Mouse (Mus musculus) lung, postnatal 0 days (tissue): ENCODE data around the gene Ift43. TPM values are rescaled to one million over a fixed set of nuclear protein-coding genes. Genes with fewer than 3 reads are reported as not detected.

Source experiments
- ATAC-seq: fragments of 200-750 bp; cut with Nextera tagmentation; 2 replicates; pipeline ENCODE4 v1.8.0; 2017; ENCODE audit warnings: moderate library complexity
- DNase-seq: peaks from one replicate; pipeline ENCODE4 v3.0.0-alpha.2; 2016; ENCODE audit warnings: low spot score
- H3K27ac ChIP-seq: fragments of 300-500 bp; sonication (generic); 2 replicates; pipeline ENCODE4 v1.5.1; 2014; ENCODE audit warnings: antibody characterized with exemption, mild to moderate bottlenecking, low read length, mixed read lengths
- H3K27me3 ChIP-seq: fragments of 300-500 bp; sonication (generic); replicated peaks from 2 replicates; pipeline ENCODE4 v1.6.1; 2014; ENCODE audit warnings: low read length, mixed read lengths; ENCODE audit not compliant: insufficient read depth
- H3K36me3 ChIP-seq: fragments of 300-500 bp; sonication (generic); 2 replicates; pipeline ENCODE4 v1.6.1; 2014; ENCODE audit warnings: low read length, mixed read lengths; ENCODE audit not compliant: insufficient read depth
- H3K4me1 ChIP-seq: fragments of 300-500 bp; sonication (generic); 2 replicates; pipeline ENCODE4 v1.6.1; 2014; ENCODE audit warnings: antibody characterized with exemption, low read depth, low read length, mixed read lengths; ENCODE audit not compliant: insufficient read depth
- H3K4me2 ChIP-seq: fragments of 300-500 bp; sonication (generic); replicated peaks from 2 replicates; pipeline ENCODE4 v1.6.1; 2014; ENCODE audit warnings: low read depth, mild to moderate bottlenecking, low read length, moderate library complexity, mixed read lengths
- H3K4me3 ChIP-seq: fragments of 300-500 bp; sonication (generic); 2 replicates; pipeline ENCODE4 v1.5.1; 2014; ENCODE audit warnings: low read depth, low read length
- H3K9ac ChIP-seq: fragments of 300-500 bp; sonication (generic); replicated peaks from 2 replicates; pipeline ENCODE4 v1.6.1; 2014; ENCODE audit warnings: low read depth, mild to moderate bottlenecking
- H3K9me3 ChIP-seq: fragments of 300-500 bp; sonication (generic); 2 replicates; pipeline ENCODE4 v1.6.1; 2016; ENCODE audit warnings: low read length, mixed read lengths
- CTCF ChIP-seq: IDR thresholded peaks from 2 replicates; pipeline ENCODE4 v1.5.1; 2016; ENCODE audit warnings: antibody characterized with exemption, mild to moderate bottlenecking
- EP300 ChIP-seq: IDR thresholded peaks from 2 replicates; pipeline ENCODE4 v1.6.1; 2016; ENCODE audit warnings: antibody characterized with exemption, mild to moderate bottlenecking, control low read depth
- WGBS: fragments of 180-500 bp; shearing (Covaris S2); extraction: QIAGEN DNeasy Blood & Tissue Kit; methylation state at CpG from one replicate; pipeline ENCODE4 v1.1.7; 2014; 5-methylcytosine and 5-hydroxymethylcytosine counted together
- polyA plus RNA-seq: library from polyadenylated mRNA; unstranded; fragments of >200 nt; fragmentation: Nextera tagmentation; extraction: Ambion mirVana; gene quantifications from 2 replicates; pipeline ENCODE4 v1.2.1, GENCODE M21; 2015

Ift43 gene
- polyA plus RNA-seq, 1 experiment from 2014 or later, result 127 TPM

- no peak overlapping the region for H3K9ac ChIP-seq
- ATAC-seq (no peak), DNase-seq (peak; percentile 31)
- H3K9me3 ChIP-seq, result no peaks in the 10 kb centered on the region
- H3K4me2 ChIP-seq, result no peak overlapping the region
- H3K36me3 ChIP-seq, result no peaks in the 10 kb centered on the region
- no peaks in the 10 kb centered on the region for H3K27me3 ChIP-seq
- TF ChIP-seq EP300 (no peak), CTCF (no peak)
- no peak overlapping the region for H3K27ac ChIP-seq
- H3K4me3 ChIP-seq, result no peak overlapping the region
- no peaks in the 10 kb centered on the region; the same call in 1 of the 2 replicates for H3K4me1 ChIP-seq
- WGBS, result 17% methylated on average over 19 of the region's 19 CpGs
Measured at GRCm38 (mm10) chr12:86189601-86190323, 107.4 kb downstream of the Ift43 start.

DNA sequence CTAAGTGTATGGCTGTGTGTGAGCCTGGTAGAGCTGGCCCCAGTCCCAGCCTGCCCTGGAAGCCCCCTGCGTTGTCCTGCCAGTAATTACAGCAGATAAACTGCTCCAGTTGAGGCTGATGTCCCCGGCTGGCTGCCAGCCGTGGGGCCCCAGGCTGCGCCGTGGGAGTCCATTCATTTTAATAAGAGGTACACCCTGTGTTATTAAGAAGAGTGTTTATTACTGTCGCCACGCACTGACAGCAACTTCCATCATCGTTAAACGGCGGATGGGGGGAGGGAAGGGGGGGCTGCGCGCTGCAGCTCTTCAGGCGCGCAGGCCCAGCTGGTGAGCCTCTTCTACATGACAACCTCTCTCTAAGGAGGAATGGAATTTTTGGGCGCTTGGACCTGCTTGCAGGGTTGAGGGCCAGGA lies 109.7 kb downstream of the Ift43 start:
- H3K4me1 ChIP-seq, result no peaks in the 10 kb centered on the region; the same call in 1 of the 2 replicates
- no peak overlapping the region for H3K4me3 ChIP-seq
- H3K4me2 ChIP-seq, result no peak overlapping the region
- H3K27me3 ChIP-seq, result no peaks in the 10 kb centered on the region
- ATAC-seq, result no peak
- no peak for DNase-seq
- WGBS, result 50% methylated on average over 15 of the region's 15 CpGs
- TF ChIP-seq EP300, result no peak
- TF ChIP-seq CTCF, result no peak
- H3K9ac ChIP-seq, result no peak overlapping the region
- H3K9me3 ChIP-seq, result no peaks in the 10 kb centered on the region
- no peak overlapping the region for H3K27ac ChIP-seq
- no peaks in the 10 kb centered on the region for H3K36me3 ChIP-seq

DNA sequence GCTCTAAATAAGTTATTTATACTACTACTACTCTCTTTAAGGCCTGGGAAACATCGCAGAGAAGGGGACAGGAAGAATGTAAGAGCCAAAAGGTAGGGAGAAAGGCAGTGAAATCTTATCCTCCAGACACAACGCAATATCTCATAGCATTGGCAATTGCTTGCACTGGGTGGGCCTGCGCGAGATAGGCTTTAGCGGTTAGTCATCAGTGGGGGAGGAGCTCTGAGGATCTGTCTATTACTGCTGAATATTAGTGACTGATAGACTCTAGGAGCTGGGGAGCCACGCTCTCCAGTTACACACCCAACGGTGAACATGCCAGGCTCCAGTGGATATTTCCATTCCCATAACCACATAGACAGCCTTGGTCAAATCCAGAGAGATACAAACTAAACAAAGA lies 114.6 kb downstream of the Ift43 start:
- WGBS, result 88% methylated on average over 7 of the region's 7 CpGs
- H3K9me3 ChIP-seq, result no peaks in the 10 kb centered on the region
- TF ChIP-seq CTCF (no peak), EP300 (no peak)
- DNase-seq, result no peak
- no peak overlapping the region for H3K4me2 ChIP-seq
- H3K4me1 ChIP-seq, result no peaks in the 10 kb centered on the region
- no peaks in the 10 kb centered on the region for H3K27me3 ChIP-seq
- no peak overlapping the region for H3K9ac ChIP-seq
- H3K27ac ChIP-seq, result no peak overlapping the region
- H3K36me3 ChIP-seq, result no peaks in the 10 kb centered on the region
- no peak for ATAC-seq
- no peak overlapping the region for H3K4me3 ChIP-seq

GRCm38 (mm10) chr12:86203443-86204057 lies 121.2 kb downstream of the Ift43 start:
- Histone ChIP-seq H3K4me3 (no peak overlapping the region), H3K9ac (no peak overlapping the region), H3K4me2 (no peak overlapping the region), H3K36me3 (no peaks in the 10 kb centered on the region), H3K4me1 (no peaks in the 10 kb centered on the region), H3K27ac (no peak overlapping the region), H3K27me3 (no peaks in the 10 kb centered on the region), H3K9me3 (no peaks in the 10 kb centered on the region)
- no peak for ATAC-seq
- no peak for TF ChIP-seq CTCF
- TF ChIP-seq EP300, result no peak
- DNase-seq, result no peak
- 15% methylated on average over 8 of the region's 8 CpGs for WGBS

- TF ChIP-seq CTCF, result no peak
- no peak for TF ChIP-seq EP300
- Histone ChIP-seq H3K36me3 (no peaks in the 10 kb centered on the region), H3K27me3 (peaks cover 29% of the 10 kb centered on the region; the same call in 1 of the 2 replicates), H3K27ac (no peak overlapping the region), H3K9me3 (no peaks in the 10 kb centered on the region), H3K4me1 (no peaks in the 10 kb centered on the region), H3K9ac (no peak overlapping the region), H3K4me3 (no peak overlapping the region), H3K4me2 (no peak overlapping the region)
- DNase-seq (no peak), ATAC-seq (no peak)
- WGBS, result 4% methylated on average over 18 of the region's 19 CpGs
Measured at GRCm38 (mm10) chr12:86211099-86211520, 128.8 kb downstream of the Ift43 start.

Other genes with a start within 250 kb of the Ift43 start
- gene Tgfb3, start 3.5 kb upstream of the Ift43 start, polyA plus RNA-seq, result 20.6 and 23.5 TPM in 2 replicates
- gene Gpatch2l, start 159.3 kb downstream of the Ift43 start, polyA plus RNA-seq, result 10.0 and 11.6 TPM in 2 replicates